ENCODE assay signal across 18 mouse cellular contexts in genomic region chr7:105740851-105741250, GRCm38 (mm10). TPM values are rescaled to one million over a fixed set of nuclear protein-coding genes. Genes with fewer than 3 reads are reported as not detected.
DNase-seq lines count a peak whose midpoint lies in the region; ATAC-seq and TF ChIP-seq lines count a peak whose summit lies in the region.
"Had no signal": no experiment of that assay in that cellular context is flagged by ENCODE, and none has a peak within 500 bp of the region (broad histone marks: within the 10 kb centered on the region; RNA-seq: fewer than 3 reads in every experiment).

No protein-coding gene starts in this region.

- 80% methylated on average over 6 of the region's 6 CpGs for WGBS in liver, embryonic 12.5 days (ENCODE audit: insufficient replicate concordance)
- 87% methylated on average over 6 of the region's 6 CpGs for WGBS in liver, postnatal 0 days (ENCODE audit: insufficient replicate concordance)

- TF ChIP-seq CTCF in liver, postnatal 0 days (IDR thresholded peaks at IDR 0.05; ENCODE audit: low read depth) = no peak

- H3K9me3 ChIP-seq in liver, embryonic 12.5 days (replicated peaks) = no peaks in the 10 kb centered on the region
- no peaks in the 10 kb centered on the region for H3K9me3 ChIP-seq in liver, postnatal 0 days (ENCODE audit: low read length)
- H3K9me3 ChIP-seq: embryonic facial prominence, embryonic 10.5 days; forebrain, embryonic 15.5 days; heart, embryonic 12.5 days; hindbrain, embryonic 15.5 days had no signal

- no peak overlapping the region for H3K9ac ChIP-seq in liver, embryonic 12.5 days
- H3K9ac ChIP-seq in liver, postnatal 0 days (replicated peaks) = no peak overlapping the region
- H3K9ac ChIP-seq: forebrain, embryonic 15.5 days; heart, embryonic 12.5 days; hindbrain, embryonic 15.5 days had no signal

- peaks cover 41% of the 10 kb centered on the region for H3K36me3 ChIP-seq in liver, embryonic 12.5 days
- peaks cover 26% of the 10 kb centered on the region for H3K36me3 ChIP-seq in liver, postnatal 0 days (replicated peaks; ENCODE audit: insufficient read depth, low read length)

- ATAC-seq in liver, embryonic 12.5 days = no peak
- ATAC-seq in liver, postnatal 0 days = no peak
- ATAC-seq: activated CD4-positive, CD25-positive, alpha-beta regulatory T cell, adult 4 months; forebrain, embryonic 15.5 days; Patski had no signal

- no peaks in the 10 kb centered on the region for H3K27me3 ChIP-seq in liver, embryonic 12.5 days (replicated peaks)
- no peaks in the 10 kb centered on the region for H3K27me3 ChIP-seq in liver, postnatal 0 days (ENCODE audit: insufficient read depth, low read length)
- H3K27me3 ChIP-seq: CH12.LX; forebrain, embryonic 15.5 days; heart, embryonic 12.5 days; hindbrain, embryonic 15.5 days; Patski had no signal

- TF ChIP-seq EP300 in liver, postnatal 0 days (IDR thresholded peaks at IDR 0.05; ENCODE audit: low read depth) = no peak

- no peak overlapping the region for H3K4me3 ChIP-seq in liver, embryonic 12.5 days
- H3K4me3 ChIP-seq in liver, postnatal 0 days (ENCODE audit: low read depth, low read length) = no peak overlapping the region
- H3K4me3 ChIP-seq: embryonic facial prominence, embryonic 10.5 days; forebrain, embryonic 15.5 days; heart, embryonic 12.5 days; hindbrain, embryonic 15.5 days had no signal

- peaks cover 69% of the 10 kb centered on the region for H3K4me1 ChIP-seq in liver, embryonic 12.5 days
- H3K4me1 ChIP-seq in liver, postnatal 0 days (ENCODE audit: insufficient read depth) = peaks cover 29% of the 10 kb centered on the region

- H3K4me2 ChIP-seq in liver, embryonic 12.5 days = no peak overlapping the region
- no peak overlapping the region for H3K4me2 ChIP-seq in liver, postnatal 0 days (ENCODE audit: low read depth, low read length)
- H3K4me2 ChIP-seq: forebrain, embryonic 15.5 days; heart, embryonic 12.5 days; hindbrain, embryonic 15.5 days had no signal

- H3K27ac ChIP-seq in liver, embryonic 12.5 days = peak overlapping the region; percentile 32; the same call in 1 of the 2 replicates
- H3K27ac ChIP-seq in liver, postnatal 0 days (ENCODE audit: low read depth) = no peak overlapping the region
- H3K27ac ChIP-seq: embryonic facial prominence, embryonic 10.5 days; forebrain, embryonic 15.5 days; hindbrain, embryonic 15.5 days had no signal

- DNase-seq in gastrocnemius, postnatal 25 days = peak; percentile 4
- DNase-seq in gastrocnemius, adult 8-10 months (ENCODE audit: low spot score in 2 of 2) = no peak
- DNase-seq in liver, postnatal 0 days = no peak
- peak; percentile 25 for DNase-seq in lung, postnatal 36 days
- DNase-seq in lung, postnatal 10 days = no peak
- DNase-seq: adrenal gland, postnatal 14 days; cerebellum, adult 18-20 months; gastrocnemius, postnatal 36 days; heart, adult 18-20 months; heart, postnatal 36 days had no signal

RNA-seq across cellular contexts. Expression of gene Taf10, which starts 3.3 kb away (rescaled TPM):
- 10 to 100 TPM; 79.5 to 84.6 TPM for total RNA-seq in gastrocnemius, postnatal 25 days (2021)
- 100 to 1,000 TPM in 1 of 4 experiments, 10 to 100 TPM in 3; 89.4 to 106 (median 97.8) TPM for total RNA-seq in gastrocnemius, adult 8-10 months (2022)
- 232 and 233 TPM in 2 replicates for polyA plus RNA-seq in liver, embryonic 12.5 days (2016; fragmentation: Nextera tagmentation; extraction: Ambion mirVana)
- 104 and 110 TPM in 2 replicates for polyA plus RNA-seq in liver, postnatal 0 days (2015; fragmentation: Nextera tagmentation; extraction: Ambion mirVana)

RNA-seq across cellular contexts. Expression of gene Rrp8, which starts 3.7 kb away (rescaled TPM):
- 1 to 10 TPM; 8.9 to 9.0 TPM for total RNA-seq in gastrocnemius, postnatal 25 days (2021)
- total RNA-seq in gastrocnemius, adult 8-10 months (2022) = 10 to 100 TPM; 10.5 to 15.6 (median 13.4) TPM
- 28.8 and 29.1 TPM in 2 replicates for polyA plus RNA-seq in liver, embryonic 12.5 days (2016; fragmentation: Nextera tagmentation; extraction: Ambion mirVana)
- polyA plus RNA-seq in liver, postnatal 0 days (2015; fragmentation: Nextera tagmentation; extraction: Ambion mirVana) = 10.6 and 11.6 TPM in 2 replicates

RNA-seq across cellular contexts. Expression of gene Ilk, which starts 4.5 kb away (rescaled TPM):
- total RNA-seq in gastrocnemius, postnatal 25 days (2021) = 10 to 100 TPM; 49.9 to 59.5 TPM
- total RNA-seq in gastrocnemius, adult 8-10 months (2022) = 10 to 100 TPM; 35.7 to 41.8 (median 38.3) TPM
- polyA plus RNA-seq in liver, embryonic 12.5 days (2016; fragmentation: Nextera tagmentation; extraction: Ambion mirVana) = 149 and 159 TPM in 2 replicates
- 95.1 and 103 TPM in 2 replicates for polyA plus RNA-seq in liver, postnatal 0 days (2015; fragmentation: Nextera tagmentation; extraction: Ambion mirVana)

RNA-seq across cellular contexts. Expression of gene Tpp1, which starts 11.2 kb away (rescaled TPM):
- total RNA-seq in gastrocnemius, postnatal 25 days (2021) = 10 to 100 TPM; 37.5 to 38.7 TPM
- 10 to 100 TPM; 35.3 to 54.3 (median 47.8) TPM for total RNA-seq in gastrocnemius, adult 8-10 months (2022)
- 62.3 and 64.7 TPM in 2 replicates for polyA plus RNA-seq in liver, embryonic 12.5 days (2016; fragmentation: Nextera tagmentation; extraction: Ambion mirVana)
- 60.9 and 65.8 TPM in 2 replicates for polyA plus RNA-seq in liver, postnatal 0 days (2015; fragmentation: Nextera tagmentation; extraction: Ambion mirVana)

RNA-seq across cellular contexts. Expression of gene Dchs1, which starts 46.6 kb away (rescaled TPM):
- total RNA-seq in gastrocnemius, postnatal 25 days (2021) = 1 to 10 TPM; 4.3 to 5.3 TPM
- total RNA-seq in gastrocnemius, adult 8-10 months (2022) = 1 to 10 TPM; 1.4 to 2.1 (median 1.7) TPM
- 1.9 and 2.0 TPM in 2 replicates for polyA plus RNA-seq in liver, embryonic 12.5 days (2016; fragmentation: Nextera tagmentation; extraction: Ambion mirVana)
- polyA plus RNA-seq in liver, postnatal 0 days (2015; fragmentation: Nextera tagmentation; extraction: Ambion mirVana) = 0.45 and 0.58 TPM in 2 replicates
- polyA plus RNA-seq: activated CD4-positive, CD25-positive, alpha-beta regulatory T cell, adult 4 months; Patski had no signal

Comparison
In these comparisons a context has a peak if more than half of its experiments do, and no peak if none do; other contexts are left out.
1. DNase-seq: peak in gastrocnemius, postnatal 25 days (single experiment) and lung, postnatal 36 days (single experiment); none in gastrocnemius, adult 8-10 months (0 of 2), liver, postnatal 0 days (single experiment) and lung, postnatal 10 days (single experiment).